Mouse (Mus musculus): ENCODE measurements at regions not wholly inside any gene's neighbourhood (a gene's known extent, or its start where the extent isn't known, plus 50 kb on each side); places are given as distances from the start of the nearest gene placed in this dataset.

DNA sequence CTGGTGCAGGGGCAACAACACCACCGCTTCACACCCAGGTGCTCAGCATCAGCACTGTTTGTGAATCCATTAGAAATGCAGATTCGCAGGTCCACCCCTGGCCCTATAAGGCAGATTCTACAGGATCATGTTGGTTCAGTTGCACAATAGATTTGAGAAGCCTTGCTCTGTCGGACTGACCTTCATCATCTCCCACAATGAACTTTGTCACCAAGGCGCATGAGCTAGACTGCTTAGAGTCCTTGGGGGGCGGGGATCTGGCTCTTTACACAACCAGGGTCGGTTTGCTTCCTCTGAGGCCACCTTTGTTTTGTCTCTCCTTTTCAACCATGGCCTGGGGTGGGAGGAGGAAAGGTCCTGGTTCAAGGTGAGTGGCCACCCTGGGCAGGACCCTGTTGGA, 209.7 kb downstream of the Igsf11 start:
- no peak overlapping the region for H3K9ac ChIP-seq (replicated peaks; ENCODE audit: low read length)
- H3K27ac ChIP-seq (replicated peaks; ENCODE audit: low read depth, low read length), result no peak overlapping the region
- ATAC-seq (ENCODE audit: low FRiP score, low TSS enrichment) (no peak), DNase-seq (no peak)
- no peak overlapping the region for H3K4me2 ChIP-seq (ENCODE audit: low read length)
- no peaks in the 10 kb centered on the region for H3K36me3 ChIP-seq (ENCODE audit: control insufficient read depth, insufficient read depth, low read length)
- no peaks in the 10 kb centered on the region for H3K9me3 ChIP-seq (ENCODE audit: control insufficient read depth, low read length)
- no peaks in the 10 kb centered on the region for H3K4me1 ChIP-seq (ENCODE audit: control insufficient read depth, insufficient read depth, low read length)
- no peaks in the 10 kb centered on the region for H3K27me3 ChIP-seq (ENCODE audit: control insufficient read depth, insufficient read depth, low read length)
- H3K4me3 ChIP-seq (replicated peaks; ENCODE audit: low read depth, low read length), result no peak overlapping the region
- 45% methylated on average over 6 of the region's 6 CpGs for WGBS

DNA sequence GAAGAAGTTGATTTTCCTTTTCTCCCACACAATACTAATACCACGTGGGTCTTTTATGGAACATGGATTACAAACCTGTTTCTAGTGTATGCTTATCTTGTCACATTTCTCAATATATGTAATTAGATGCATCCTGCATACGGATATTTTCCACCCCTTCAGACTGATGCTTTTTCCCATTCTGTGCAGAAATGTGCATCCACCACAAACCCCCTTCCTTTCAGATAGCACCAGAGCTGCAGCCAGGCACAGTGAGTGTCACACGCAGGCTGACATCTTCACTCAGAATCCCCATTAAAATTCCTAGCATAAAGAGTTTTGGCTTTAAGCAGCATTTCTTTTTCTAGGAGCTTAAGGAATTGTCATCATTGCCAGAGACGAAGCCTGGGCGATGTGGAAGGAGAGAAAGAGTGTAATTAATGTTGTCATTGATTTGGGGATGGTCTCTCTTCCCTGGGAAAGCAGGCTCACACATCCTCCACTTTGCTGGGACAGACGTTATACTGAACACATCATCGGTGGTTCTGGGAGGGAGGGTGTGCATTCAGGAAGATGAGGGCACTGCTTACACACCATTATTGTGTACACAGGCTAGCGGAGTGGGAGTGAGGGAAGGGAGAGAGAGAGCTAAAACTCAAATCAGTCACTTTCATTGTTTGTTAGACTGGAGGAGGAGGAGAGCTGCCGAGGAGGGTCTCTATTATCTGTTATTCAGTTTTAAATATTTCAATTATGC, 211.1 kb downstream of the Igsf11 start:
- Histone ChIP-seq H3K9me3 (ENCODE audit: control insufficient read depth, low read length) (no peaks in the 10 kb centered on the region), H3K36me3 (ENCODE audit: control insufficient read depth, insufficient read depth, low read length) (no peaks in the 10 kb centered on the region), H3K27me3 (ENCODE audit: control insufficient read depth, insufficient read depth, low read length) (no peaks in the 10 kb centered on the region), H3K4me2 (ENCODE audit: low read length) (no peak overlapping the region), H3K27ac (replicated peaks; ENCODE audit: low read depth, low read length) (peak overlapping the region; percentile 42), H3K4me1 (ENCODE audit: control insufficient read depth, insufficient read depth, low read length) (no peaks in the 10 kb centered on the region), H3K9ac (replicated peaks; ENCODE audit: low read length) (no peak overlapping the region), H3K4me3 (replicated peaks; ENCODE audit: low read depth, low read length) (no peak overlapping the region)
- 36% methylated on average over 9 of the region's 9 CpGs for WGBS
- ATAC-seq (ENCODE audit: low FRiP score, low TSS enrichment) (no peak), DNase-seq (peak; percentile 46)

DNA sequence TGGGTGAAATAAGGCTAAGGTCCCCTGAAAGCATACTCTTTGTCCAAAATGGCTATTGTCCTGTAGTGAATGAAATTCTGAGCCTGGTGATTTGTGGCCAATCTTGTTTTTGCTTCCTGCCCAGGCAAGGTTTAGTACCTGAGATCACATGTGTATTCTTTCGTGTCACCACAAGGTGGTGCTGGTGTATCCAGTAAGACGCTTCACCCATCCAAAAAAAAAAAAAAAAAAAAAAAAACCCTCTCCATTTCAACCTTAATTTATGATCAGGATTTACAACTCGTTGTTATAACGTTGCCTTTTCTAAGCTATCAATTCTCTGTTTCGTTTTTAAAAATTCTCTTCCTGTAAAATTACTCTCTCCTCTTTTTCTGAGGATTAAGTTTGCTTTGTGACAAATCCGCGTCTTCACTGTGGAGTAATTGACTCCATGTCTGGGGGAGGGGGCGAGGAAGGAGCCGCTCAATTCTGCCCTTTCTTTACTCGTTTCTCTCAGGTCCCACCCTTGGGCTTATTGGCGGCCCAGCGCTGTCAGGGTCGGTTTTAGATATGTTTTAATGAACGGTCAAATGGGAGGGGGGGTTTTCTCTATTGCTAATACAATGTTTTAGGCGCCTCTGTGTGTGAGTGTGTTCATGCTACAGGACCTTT, 217.0 kb downstream of the Igsf11 start:
- ATAC-seq (ENCODE audit: low FRiP score, low TSS enrichment), result peak; percentile 81; the same call in 1 of the 2 replicates
- H3K27me3 ChIP-seq (ENCODE audit: control insufficient read depth, insufficient read depth, low read length), result no peaks in the 10 kb centered on the region
- no peaks in the 10 kb centered on the region for H3K36me3 ChIP-seq (ENCODE audit: control insufficient read depth, insufficient read depth, low read length)
- H3K9me3 ChIP-seq (ENCODE audit: control insufficient read depth, low read length), result no peaks in the 10 kb centered on the region
- peak overlapping the region; percentile 43 for H3K9ac ChIP-seq (replicated peaks; ENCODE audit: low read length)
- peak overlapping the region; percentile 25 for H3K4me3 ChIP-seq (replicated peaks; ENCODE audit: low read depth, low read length)
- peak overlapping the region; percentile 68 for H3K27ac ChIP-seq (replicated peaks; ENCODE audit: low read depth, low read length)
- 12% methylated on average over 15 of the region's 15 CpGs for WGBS
- H3K4me2 ChIP-seq (ENCODE audit: low read length), result peak overlapping the region; percentile 52
- H3K4me1 ChIP-seq (ENCODE audit: control insufficient read depth, insufficient read depth, low read length), result no peaks in the 10 kb centered on the region
- peak; percentile 88 for DNase-seq

DNA sequence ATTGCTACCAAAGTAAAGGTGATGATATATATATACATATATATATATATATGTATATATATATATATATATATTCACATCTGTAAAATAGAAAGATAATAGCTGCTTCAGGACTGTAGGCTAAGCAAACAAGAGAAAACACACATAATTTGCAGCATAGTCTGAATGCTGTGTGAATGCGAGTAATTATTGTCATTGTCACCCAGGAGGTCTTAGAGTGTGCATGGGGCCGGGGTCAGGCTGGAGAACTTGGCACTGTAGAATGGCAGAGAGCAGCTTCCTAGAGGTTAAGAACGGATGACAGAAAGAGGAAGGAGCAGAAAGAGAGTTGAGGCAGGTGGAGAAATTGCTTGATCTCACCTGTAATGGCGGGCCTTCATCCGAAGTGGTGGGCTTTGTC, 217.6 kb downstream of the Igsf11 start:
- H3K4me1 ChIP-seq (ENCODE audit: control insufficient read depth, insufficient read depth, low read length), result no peaks in the 10 kb centered on the region
- WGBS, result 79% methylated on average over 5 of the region's 5 CpGs
- H3K9me3 ChIP-seq (ENCODE audit: control insufficient read depth, low read length), result no peaks in the 10 kb centered on the region
- H3K9ac ChIP-seq (replicated peaks; ENCODE audit: low read length), result no peak overlapping the region
- DNase-seq, result no peak
- ATAC-seq (ENCODE audit: low FRiP score, low TSS enrichment), result no peak
- peak overlapping the region; percentile 52 for H3K4me2 ChIP-seq (ENCODE audit: low read length)
- H3K4me3 ChIP-seq (replicated peaks; ENCODE audit: low read depth, low read length), result no peak overlapping the region; the same call in 1 of the 2 replicates
- H3K27me3 ChIP-seq (ENCODE audit: control insufficient read depth, insufficient read depth, low read length), result no peaks in the 10 kb centered on the region
- H3K27ac ChIP-seq (replicated peaks; ENCODE audit: low read depth, low read length), result 0 out of 2 replicates have a peak overlapping the region, but pooled peaks have one; percentile 21
- no peaks in the 10 kb centered on the region for H3K36me3 ChIP-seq (ENCODE audit: control insufficient read depth, insufficient read depth, low read length)

DNA sequence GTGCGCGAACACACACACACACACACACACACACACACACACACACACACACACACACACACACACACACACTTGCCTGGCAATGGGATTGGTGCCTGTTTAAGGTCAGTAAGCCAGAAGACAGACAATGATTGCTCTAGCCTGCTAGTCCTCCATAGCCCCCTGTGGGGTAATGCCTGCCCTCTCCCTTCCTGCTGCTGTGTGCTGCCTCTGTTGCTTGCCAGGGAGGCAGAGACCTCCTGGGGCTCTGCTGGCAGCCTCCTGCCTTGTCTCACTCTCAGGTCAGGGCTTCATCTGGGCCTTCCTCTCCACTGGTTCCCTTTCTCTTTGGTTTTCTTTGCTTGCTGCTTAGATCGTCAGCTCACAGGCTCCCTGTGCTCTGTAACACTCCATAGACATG, 225.6 kb downstream of the Igsf11 start:
- Histone ChIP-seq H3K9me3 (ENCODE audit: control insufficient read depth, low read length) (no peaks in the 10 kb centered on the region), H3K36me3 (ENCODE audit: control insufficient read depth, insufficient read depth, low read length) (no peaks in the 10 kb centered on the region), H3K4me1 (ENCODE audit: control insufficient read depth, insufficient read depth, low read length) (peaks cover 4% of the 10 kb centered on the region; the same call in 1 of the 2 replicates), H3K4me2 (ENCODE audit: low read length) (no peak overlapping the region), H3K4me3 (replicated peaks; ENCODE audit: low read depth, low read length) (no peak overlapping the region), H3K27ac (replicated peaks; ENCODE audit: low read depth, low read length) (no peak overlapping the region), H3K27me3 (ENCODE audit: control insufficient read depth, insufficient read depth, low read length) (no peaks in the 10 kb centered on the region), H3K9ac (replicated peaks; ENCODE audit: low read length) (no peak overlapping the region)
- DNase-seq (no peak), ATAC-seq (ENCODE audit: low FRiP score, low TSS enrichment) (no peak)
- WGBS, result 73% methylated on average over 3 of the region's 3 CpGs

DNA sequence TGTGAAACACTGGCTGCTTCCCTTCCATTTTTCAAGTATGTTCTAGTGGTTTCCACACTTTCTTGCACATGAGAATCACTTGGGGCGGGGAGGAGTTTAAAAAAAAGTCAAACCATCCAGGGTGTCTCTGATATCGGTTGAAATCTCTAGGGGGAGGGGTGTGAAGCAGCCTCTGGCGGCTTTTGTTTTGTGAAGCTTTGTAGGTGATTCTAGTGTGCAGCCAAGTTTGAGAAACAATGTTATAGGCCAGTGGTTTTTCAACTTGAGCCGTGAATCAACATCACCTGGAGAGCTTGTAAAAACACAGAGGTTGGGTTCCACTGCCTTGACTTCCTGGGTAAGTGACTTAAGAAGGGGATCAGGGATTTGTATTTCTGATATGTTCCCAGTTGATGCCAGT, 227.3 kb downstream of the Igsf11 start:
- Histone ChIP-seq H3K36me3 (ENCODE audit: control insufficient read depth, insufficient read depth, low read length) (no peaks in the 10 kb centered on the region), H3K27ac (replicated peaks; ENCODE audit: low read depth, low read length) (no peak overlapping the region), H3K27me3 (ENCODE audit: control insufficient read depth, insufficient read depth, low read length) (no peaks in the 10 kb centered on the region), H3K9ac (replicated peaks; ENCODE audit: low read length) (no peak overlapping the region), H3K4me3 (replicated peaks; ENCODE audit: low read depth, low read length) (no peak overlapping the region), H3K9me3 (ENCODE audit: control insufficient read depth, low read length) (no peaks in the 10 kb centered on the region), H3K4me2 (ENCODE audit: low read length) (no peak overlapping the region), H3K4me1 (ENCODE audit: control insufficient read depth, insufficient read depth, low read length) (peaks cover 4% of the 10 kb centered on the region; the same call in 1 of the 2 replicates)
- DNase-seq (no peak), ATAC-seq (ENCODE audit: low FRiP score, low TSS enrichment) (no peak)
- WGBS, result 52% methylated on average over 4 of the region's 4 CpGs

DNA sequence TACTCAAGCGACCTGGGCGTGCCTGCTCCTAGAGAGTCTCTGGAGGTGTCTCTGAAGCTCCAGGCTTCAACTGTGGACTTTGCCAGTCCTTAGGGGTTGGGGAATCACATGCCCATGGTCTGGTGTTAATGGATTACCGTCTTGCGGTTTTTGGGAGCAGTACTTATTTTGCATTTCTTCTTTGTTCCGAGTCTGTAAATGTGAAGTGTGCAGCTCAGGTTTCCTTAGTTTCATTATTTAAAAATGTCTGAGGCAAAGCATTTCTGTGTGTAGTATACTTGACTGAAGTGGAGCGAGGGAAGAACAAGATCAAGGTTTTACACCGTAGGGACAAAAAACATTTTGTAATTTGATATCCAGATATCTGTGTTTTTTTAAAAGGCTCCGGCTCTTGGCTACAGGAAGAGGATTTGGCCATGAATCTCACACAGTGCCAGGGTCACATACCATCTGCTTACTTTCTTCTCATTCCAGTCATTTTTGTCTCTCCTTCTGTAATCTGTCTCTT, 231.0 kb downstream of the Igsf11 start:
- WGBS, result 85% methylated on average over 8 of the region's 8 CpGs
- H3K9ac ChIP-seq (replicated peaks; ENCODE audit: low read length), result no peak overlapping the region
- no peak for ATAC-seq (ENCODE audit: low FRiP score, low TSS enrichment)

DNA sequence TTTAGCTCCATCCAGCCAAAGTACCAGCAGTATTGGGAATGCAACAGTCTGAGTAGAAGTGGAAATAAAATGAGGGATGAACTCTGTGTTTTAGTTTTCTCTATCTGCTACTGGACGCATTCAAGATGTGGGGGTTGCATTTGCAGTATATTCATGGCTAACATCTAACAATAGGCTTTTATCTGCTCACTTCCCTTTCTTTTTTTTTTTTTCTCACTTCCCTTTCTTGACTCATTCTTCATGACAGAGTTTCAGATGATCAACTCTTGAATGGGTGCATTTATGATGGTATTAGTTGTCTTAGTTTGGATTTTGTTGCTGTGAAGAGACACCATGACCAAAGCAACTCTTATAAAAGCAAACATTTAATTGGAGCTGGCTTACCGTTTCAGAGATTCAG, 240.0 kb downstream of the Igsf11 start:
- H3K9me3 ChIP-seq (ENCODE audit: control insufficient read depth, low read length), result no peaks in the 10 kb centered on the region
- no peak overlapping the region for H3K4me2 ChIP-seq (ENCODE audit: low read length)
- H3K27me3 ChIP-seq (ENCODE audit: control insufficient read depth, insufficient read depth, low read length), result no peaks in the 10 kb centered on the region
- 87% methylated on average over 2 of the region's 2 CpGs for WGBS
- no peak overlapping the region for H3K27ac ChIP-seq (replicated peaks; ENCODE audit: low read depth, low read length)
- DNase-seq (no peak), ATAC-seq (ENCODE audit: low FRiP score, low TSS enrichment) (no peak)
- no peak overlapping the region for H3K4me3 ChIP-seq (replicated peaks; ENCODE audit: low read depth, low read length)
- no peaks in the 10 kb centered on the region for H3K4me1 ChIP-seq (ENCODE audit: control insufficient read depth, insufficient read depth, low read length)
- H3K36me3 ChIP-seq (ENCODE audit: control insufficient read depth, insufficient read depth, low read length), result no peaks in the 10 kb centered on the region
- no peak overlapping the region for H3K9ac ChIP-seq (replicated peaks; ENCODE audit: low read length)

More for the DNA sequence above, 231.0 kb downstream of the Igsf11 start:
- no peak overlapping the region for H3K4me2 ChIP-seq (ENCODE audit: low read length)
- no peaks in the 10 kb centered on the region for H3K36me3 ChIP-seq (ENCODE audit: control insufficient read depth, insufficient read depth, low read length)
- H3K4me1 ChIP-seq (ENCODE audit: control insufficient read depth, insufficient read depth, low read length), result peaks cover 4% of the 10 kb centered on the region; the same call in 1 of the 2 replicates
- no peak for DNase-seq
- no peaks in the 10 kb centered on the region for H3K27me3 ChIP-seq (ENCODE audit: control insufficient read depth, insufficient read depth, low read length)
- H3K4me3 ChIP-seq (replicated peaks; ENCODE audit: low read depth, low read length), result no peak overlapping the region
- H3K27ac ChIP-seq (replicated peaks; ENCODE audit: low read depth, low read length), result no peak overlapping the region
- no peaks in the 10 kb centered on the region for H3K9me3 ChIP-seq (ENCODE audit: control insufficient read depth, low read length)

DNA sequence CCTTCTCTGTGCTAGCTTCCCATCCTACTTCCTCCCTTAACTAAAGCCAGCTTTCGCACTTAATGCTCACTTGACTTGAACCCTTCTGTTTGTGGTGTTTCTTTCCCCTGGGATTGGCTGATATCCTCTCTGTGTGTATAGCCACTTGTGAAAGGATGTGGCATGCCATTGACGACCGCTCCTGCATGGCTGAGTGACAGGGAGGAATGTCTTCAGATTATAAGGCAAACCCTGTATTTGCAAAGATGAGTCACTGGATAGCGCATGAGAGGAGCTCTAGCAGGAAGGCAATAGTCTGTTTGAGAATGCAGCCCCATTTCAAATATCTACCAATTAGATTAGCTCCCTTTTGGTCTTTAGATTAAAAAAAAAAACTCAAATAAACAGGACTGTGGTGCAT, 243.3 kb downstream of the Igsf11 start:
- no peaks in the 10 kb centered on the region for H3K27me3 ChIP-seq (ENCODE audit: control insufficient read depth, insufficient read depth, low read length)
- DNase-seq, result no peak
- no peaks in the 10 kb centered on the region for H3K9me3 ChIP-seq (ENCODE audit: control insufficient read depth, low read length)
- H3K27ac ChIP-seq (replicated peaks; ENCODE audit: low read depth, low read length), result no peak overlapping the region
- 47% methylated on average over 4 of the region's 4 CpGs for WGBS
- no peak overlapping the region for H3K9ac ChIP-seq (replicated peaks; ENCODE audit: low read length)
- H3K36me3 ChIP-seq (ENCODE audit: control insufficient read depth, insufficient read depth, low read length), result no peaks in the 10 kb centered on the region
- no peak overlapping the region for H3K4me3 ChIP-seq (replicated peaks; ENCODE audit: low read depth, low read length)
- H3K4me2 ChIP-seq (ENCODE audit: low read length), result no peak overlapping the region
- no peak for ATAC-seq (ENCODE audit: low FRiP score, low TSS enrichment)
- no peaks in the 10 kb centered on the region for H3K4me1 ChIP-seq (ENCODE audit: control insufficient read depth, insufficient read depth, low read length)
